8 mouse cellular contexts compared by ENCODE assay signal in the genomic region with DNA sequence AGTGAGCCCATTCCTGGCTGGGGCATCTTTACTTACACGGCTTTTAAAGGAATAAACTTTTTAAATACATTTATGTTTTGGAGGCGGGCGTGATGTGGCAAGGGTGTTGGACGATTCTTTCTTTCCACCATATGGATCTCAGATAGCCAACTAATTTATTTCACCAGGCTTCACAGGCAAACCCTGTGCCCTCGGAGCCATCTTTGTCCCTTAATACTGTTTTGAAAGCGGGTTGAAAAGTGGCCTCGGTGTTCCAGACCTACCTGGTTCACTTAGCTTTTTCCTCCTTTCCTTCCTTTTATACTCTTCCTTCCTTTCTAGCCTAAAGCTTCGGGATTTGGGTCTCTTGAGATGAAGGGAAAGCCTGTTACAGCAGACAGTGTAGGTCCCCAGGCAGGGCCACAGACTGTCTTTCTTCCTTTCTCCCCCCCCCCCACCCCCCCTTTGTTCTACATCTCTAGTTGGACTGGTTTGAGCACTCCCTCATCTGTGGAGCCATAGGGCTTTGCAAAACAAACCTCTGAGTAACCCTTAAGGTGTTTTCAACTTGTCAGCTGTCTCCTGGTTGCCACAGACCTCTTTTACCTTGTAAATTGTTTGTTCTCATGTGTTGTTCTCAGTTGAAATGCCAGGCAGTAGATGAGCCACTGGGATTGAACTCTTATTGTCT. TPM values are rescaled to one million over a fixed set of nuclear protein-coding genes. Genes with fewer than 3 reads are reported as not detected.
DNase-seq lines count a peak whose midpoint lies in the region; ATAC-seq lines count a peak whose summit lies in the region.

No protein-coding gene starts in this region.

- H3K4me1 ChIP-seq in heart, embryonic 11.5 days (ENCODE audit: control insufficient read depth, insufficient read depth, low read length): 0 out of 2 replicates have a peak, but pooled peaks cover 7% of the 10 kb centered on the region
- peaks cover 11% of the 10 kb centered on the region for H3K4me1 ChIP-seq in embryonic facial prominence, embryonic 14.5 days (ENCODE audit: control insufficient read depth, insufficient read depth, low read length)
- peaks cover 13% of the 10 kb centered on the region for H3K4me1 ChIP-seq in limb, embryonic 10.5 days
- H3K4me1 ChIP-seq in neural tube, embryonic 12.5 days: peaks cover 11% of the 10 kb centered on the region

- no peak for DNase-seq in heart, adult 8-10 months (ENCODE audit: low spot score)
- peak; percentile 60 for DNase-seq in A20 (ENCODE audit: low read depth, low spot score)
- DNase-seq in embryonic facial prominence, embryonic 14.5 days (ENCODE audit: low spot score): peak; percentile 61
- peak; percentile 33 for DNase-seq in limb, embryonic 10.5 days (ENCODE audit: low spot score)
- no peak for DNase-seq in layer of hippocampus, adult 9-11 months
- DNase-seq in c-Kit-positive CD71-positive TER-119-positive erythroid progenitor cells, embryonic 14.5 days (ENCODE audit: low spot score): no peak

- ATAC-seq in heart, embryonic 11.5 days (replicated peaks; ENCODE audit: insufficient number of reproducible peaks, low FRiP score, low TSS enrichment): no peak
- peak; percentile 27; the same call in 1 of the 2 replicates for ATAC-seq in embryonic facial prominence, embryonic 14.5 days (ENCODE audit: low read depth)
- ATAC-seq in neural tube, embryonic 12.5 days (ENCODE audit: low FRiP score, low read depth): no peak

- no peaks in the 10 kb centered on the region for H3K27me3 ChIP-seq in heart, embryonic 11.5 days (ENCODE audit: control insufficient read depth, insufficient read depth, low read length)
- H3K27me3 ChIP-seq in embryonic facial prominence, embryonic 14.5 days (replicated peaks; ENCODE audit: control insufficient read depth, insufficient read depth, low read length): no peaks in the 10 kb centered on the region
- H3K27me3 ChIP-seq in limb, embryonic 10.5 days (ENCODE audit: low read depth, poor library complexity, severe bottlenecking): no peaks in the 10 kb centered on the region
- no peaks in the 10 kb centered on the region for H3K27me3 ChIP-seq in neural tube, embryonic 12.5 days (replicated peaks)

- H3K4me3 ChIP-seq in heart, embryonic 11.5 days (ENCODE audit: low read depth, low read length): peak overlapping the region; percentile 81
- H3K4me3 ChIP-seq in embryonic facial prominence, embryonic 14.5 days (ENCODE audit: low read depth, low read length): peak overlapping the region; percentile 95
- H3K4me3 ChIP-seq in limb, embryonic 10.5 days: peak overlapping the region; percentile 80
- H3K4me3 ChIP-seq in neural tube, embryonic 12.5 days: peak overlapping the region; percentile 89

- H3K9me3 ChIP-seq in heart, embryonic 11.5 days (replicated peaks; ENCODE audit: control insufficient read depth, low read length): no peaks in the 10 kb centered on the region
- no peaks in the 10 kb centered on the region for H3K9me3 ChIP-seq in embryonic facial prominence, embryonic 14.5 days (ENCODE audit: control insufficient read depth, low read length)
- no peaks in the 10 kb centered on the region for H3K9me3 ChIP-seq in limb, embryonic 10.5 days (replicated peaks)
- no peaks in the 10 kb centered on the region for H3K9me3 ChIP-seq in neural tube, embryonic 12.5 days

- no peaks in the 10 kb centered on the region; the same call in 1 of the 2 replicates for H3K36me3 ChIP-seq in heart, embryonic 11.5 days (ENCODE audit: control insufficient read depth, insufficient read depth, low read length)
- H3K36me3 ChIP-seq in embryonic facial prominence, embryonic 14.5 days (ENCODE audit: control insufficient read depth, insufficient read depth, low read length): 0 out of 2 replicates have a peak, but pooled peaks cover 5% of the 10 kb centered on the region
- H3K36me3 ChIP-seq in limb, embryonic 10.5 days: peaks cover 18% of the 10 kb centered on the region
- peaks cover 3% of the 10 kb centered on the region; the same call in 1 of the 2 replicates for H3K36me3 ChIP-seq in neural tube, embryonic 12.5 days

- peak overlapping the region; percentile 79 for H3K27ac ChIP-seq in heart, embryonic 11.5 days (ENCODE audit: low read depth, low read length)
- peak overlapping the region; percentile 91 for H3K27ac ChIP-seq in embryonic facial prominence, embryonic 14.5 days (replicated peaks; ENCODE audit: low read depth, low read length)
- peak overlapping the region; percentile 96 for H3K27ac ChIP-seq in limb, embryonic 10.5 days
- no peak overlapping the region for H3K27ac ChIP-seq in neural tube, embryonic 12.5 days

- H3K9ac ChIP-seq in heart, embryonic 11.5 days (ENCODE audit: low read depth, low read length): peak overlapping the region; percentile 86
- H3K9ac ChIP-seq in embryonic facial prominence, embryonic 14.5 days (ENCODE audit: low read depth, low read length): peak overlapping the region; percentile 90
- peak overlapping the region; percentile 64 for H3K9ac ChIP-seq in neural tube, embryonic 12.5 days

- H3K4me2 ChIP-seq in heart, embryonic 11.5 days: peak overlapping the region; percentile 66
- H3K4me2 ChIP-seq in embryonic facial prominence, embryonic 14.5 days (ENCODE audit: low read depth, low read length): peak overlapping the region; percentile 81
- peak overlapping the region; percentile 87 for H3K4me2 ChIP-seq in neural tube, embryonic 12.5 days (replicated peaks)

- 3% methylated on average over 8 of the region's 8 CpGs for WGBS in heart, embryonic 11.5 days (ENCODE audit: insufficient replicate concordance)
- WGBS in embryonic facial prominence, embryonic 14.5 days: 3% methylated on average over 8 of the region's 8 CpGs
- 5% methylated on average over 8 of the region's 8 CpGs for WGBS in limb, embryonic 10.5 days
- 5% methylated on average over 8 of the region's 8 CpGs for WGBS in neural tube, embryonic 12.5 days

RNA-seq across cellular contexts. Expression of a gene that starts 0.7 kb away (rescaled TPM):
- polyA plus RNA-seq in heart, embryonic 11.5 days (2014; fragmentation: Nextera tagmentation; extraction: Ambion mirVana): 10.3 and 12.5 TPM in 2 replicates
- total RNA-seq in heart, adult 8-10 months (2022): 1 to 10 TPM; 5.8 to 8.5 (median 6.5) TPM
- 11.9 and 14.7 TPM in 2 replicates for polyA plus RNA-seq in embryonic facial prominence, embryonic 14.5 days (2014; fragmentation: Nextera tagmentation; extraction: Ambion mirVana)
- polyA plus RNA-seq in limb, embryonic 10.5 days (2016; fragmentation: Nextera tagmentation; extraction: Ambion mirVana): 22.8 and 27.0 TPM in 2 replicates
- polyA plus RNA-seq in neural tube, embryonic 12.5 days (2016; fragmentation: Nextera tagmentation; extraction: Ambion mirVana): 22.3 and 24.7 TPM in 2 replicates

RNA-seq across cellular contexts. Expression of a gene that starts 1.0 kb away (rescaled TPM):
- polyA plus RNA-seq in heart, embryonic 11.5 days (2014; fragmentation: Nextera tagmentation; extraction: Ambion mirVana): 22.8 and 25.9 TPM in 2 replicates
- total RNA-seq in heart, adult 8-10 months (2022): 10 to 100 TPM; 50.7 to 59.6 (median 55.4) TPM
- polyA plus RNA-seq in embryonic facial prominence, embryonic 14.5 days (2014; fragmentation: Nextera tagmentation; extraction: Ambion mirVana): 27.2 and 31.0 TPM in 2 replicates
- 24.9 and 29.7 TPM in 2 replicates for polyA plus RNA-seq in limb, embryonic 10.5 days (2016; fragmentation: Nextera tagmentation; extraction: Ambion mirVana)
- polyA plus RNA-seq in neural tube, embryonic 12.5 days (2016; fragmentation: Nextera tagmentation; extraction: Ambion mirVana): 33.5 and 36.6 TPM in 2 replicates

RNA-seq across cellular contexts. Expression of a gene that starts 18.5 kb away (rescaled TPM):
- 12.1 and 12.9 TPM in 2 replicates for polyA plus RNA-seq in heart, embryonic 11.5 days (2014; fragmentation: Nextera tagmentation; extraction: Ambion mirVana)
- 10 to 100 TPM; 16.2 to 18.1 (median 16.6) TPM for total RNA-seq in heart, adult 8-10 months (2022)
- 15.3 TPM in 2 replicates for polyA plus RNA-seq in embryonic facial prominence, embryonic 14.5 days (2014; fragmentation: Nextera tagmentation; extraction: Ambion mirVana)
- 23.2 and 24.5 TPM in 2 replicates for polyA plus RNA-seq in limb, embryonic 10.5 days (2016; fragmentation: Nextera tagmentation; extraction: Ambion mirVana)
- polyA plus RNA-seq in neural tube, embryonic 12.5 days (2016; fragmentation: Nextera tagmentation; extraction: Ambion mirVana): 23.0 and 23.9 TPM in 2 replicates

Comparison
In these comparisons a context has a peak if more than half of its experiments do, and no peak if none do; other contexts are left out.
1. DNase-seq: peak in A20 (single experiment), embryonic facial prominence, embryonic 14.5 days (single experiment) and limb, embryonic 10.5 days (single experiment); none in heart, adult 8-10 months (single experiment), layer of hippocampus, adult 9-11 months (single experiment) and c-Kit-positive CD71-positive TER-119-positive erythroid progenitor cells, embryonic 14.5 days (single experiment).
2. Peak in every context shown above with its lines, with median percentiles within 50 percentile points of each other: H3K4me2 ChIP-seq, H3K4me3 ChIP-seq and H3K9ac ChIP-seq.